ENCODE assay signal across 15 mouse cellular contexts in genomic region chr2:4142221-4142950, GRCm38 (mm10).
DNase-seq lines count a peak whose midpoint lies in the region; ATAC-seq and TF ChIP-seq lines count a peak whose summit lies in the region.
"Had no signal": no experiment of that assay in that cellular context is flagged by ENCODE, and none has a peak within 500 bp of the region (broad histone marks: within the 10 kb centered on the region; RNA-seq: fewer than 3 reads in every experiment).

No protein-coding gene starts in this region.

- no peak; the same call in 1 of the 2 replicates for ATAC-seq in lung, embryonic 14.5 days (ENCODE audit: insufficient read depth)
- peak; percentile 85 for ATAC-seq in embryonic facial prominence, embryonic 14.5 days (ENCODE audit: low read depth)

- H3K27me3 ChIP-seq in lung, embryonic 14.5 days (ENCODE audit: insufficient read depth, low read length) = no peaks in the 10 kb centered on the region; the same call in 1 of the 2 replicates
- H3K27me3 ChIP-seq in embryonic facial prominence, embryonic 14.5 days (replicated peaks; ENCODE audit: control insufficient read depth, insufficient read depth, low read length) = no peaks in the 10 kb centered on the region
- H3K27me3 ChIP-seq: liver, embryonic 13.5 days; stomach, embryonic 15.5 days had no signal

- no peak for TF ChIP-seq CTCF in lung, embryonic 14.5 days (IDR thresholded peaks at IDR 0.05; ENCODE audit: low read depth)

- H3K27ac ChIP-seq in lung, embryonic 14.5 days (ENCODE audit: low read depth) = peak overlapping the region; percentile 42; the same call in 1 of the 2 replicates
- 0 out of 2 replicates have a peak overlapping the region, but pooled peaks have one; percentile 29 for H3K27ac ChIP-seq in embryonic facial prominence, embryonic 14.5 days (replicated peaks; ENCODE audit: low read depth, low read length)
- H3K27ac ChIP-seq: liver, embryonic 13.5 days; stomach, embryonic 15.5 days had no signal

- no peaks in the 10 kb centered on the region; the same call in 1 of the 2 replicates for H3K4me1 ChIP-seq in lung, embryonic 14.5 days (ENCODE audit: insufficient read depth)
- H3K4me1 ChIP-seq in embryonic facial prominence, embryonic 14.5 days (ENCODE audit: control insufficient read depth, insufficient read depth, low read length) = no peaks in the 10 kb centered on the region; the same call in 1 of the 2 replicates
- H3K4me1 ChIP-seq: liver, embryonic 13.5 days; stomach, embryonic 15.5 days had no signal

- no peaks in the 10 kb centered on the region for H3K36me3 ChIP-seq in lung, embryonic 14.5 days (ENCODE audit: insufficient read depth)
- no peaks in the 10 kb centered on the region for H3K36me3 ChIP-seq in embryonic facial prominence, embryonic 14.5 days (ENCODE audit: control insufficient read depth, insufficient read depth, low read length)
- H3K36me3 ChIP-seq: liver, embryonic 13.5 days; stomach, embryonic 15.5 days had no signal

- no peak overlapping the region for H3K9ac ChIP-seq in lung, embryonic 14.5 days
- no peak overlapping the region for H3K9ac ChIP-seq in embryonic facial prominence, embryonic 14.5 days (ENCODE audit: low read depth, low read length)
- H3K9ac ChIP-seq: liver, embryonic 13.5 days; stomach, embryonic 15.5 days had no signal

- H3K4me2 ChIP-seq in lung, embryonic 14.5 days = no peak overlapping the region
- H3K4me2 ChIP-seq in embryonic facial prominence, embryonic 14.5 days (ENCODE audit: low read depth, low read length) = no peak overlapping the region
- H3K4me2 ChIP-seq: heart, embryonic 11.5 days; liver, embryonic 13.5 days; stomach, embryonic 15.5 days had no signal

- H3K4me3 ChIP-seq in lung, embryonic 14.5 days (ENCODE audit: low read depth, low read length) = no peak overlapping the region
- no peak overlapping the region for H3K4me3 ChIP-seq in embryonic facial prominence, embryonic 14.5 days (ENCODE audit: low read depth, low read length)
- H3K4me3 ChIP-seq: erythroblast, embryonic 14.5 days; liver, embryonic 13.5 days; myocyte; stomach, embryonic 15.5 days had no signal

- peak; percentile 68 to 71 for DNase-seq in cerebellum, postnatal 10 days
- DNase-seq in cerebellum, postnatal 4 days (ENCODE audit: low spot score in 2 of 2) = no peak
- DNase-seq in lung, embryonic 14.5 days = peak; percentile 38
- no peak for DNase-seq in lung, postnatal 4 days
- peak; percentile 72 for DNase-seq in embryonic facial prominence, embryonic 14.5 days (ENCODE audit: low spot score)
- peak; percentile 54 for DNase-seq in retina, embryonic 14.5 days (ENCODE audit: low spot score)
- DNase-seq in spleen, adult 12 weeks (ENCODE audit: low spot score) = no peak
- no peak for DNase-seq in kidney, adult 18-20 months
- DNase-seq: cerebellum, adult 8-10 months; liver, embryonic 13.5 days; lung, postnatal 36 days had no signal

- 37% methylated on average over 4 of the region's 4 CpGs for WGBS in lung, embryonic 14.5 days
- WGBS in embryonic facial prominence, embryonic 14.5 days = 48% methylated on average over 4 of the region's 4 CpGs

- no peaks in the 10 kb centered on the region for H3K9me3 ChIP-seq in lung, embryonic 14.5 days (ENCODE audit: low read depth, low read length)
- no peaks in the 10 kb centered on the region for H3K9me3 ChIP-seq in embryonic facial prominence, embryonic 14.5 days (ENCODE audit: control insufficient read depth, low read length)
- H3K9me3 ChIP-seq: liver, embryonic 13.5 days; stomach, embryonic 15.5 days had no signal

Comparison
In these comparisons a context has a peak if more than half of its experiments do, and no peak if none do; other contexts are left out.
1. DNase-seq: peak in cerebellum, postnatal 10 days (2 of 2), lung, embryonic 14.5 days (single experiment), embryonic facial prominence, embryonic 14.5 days (single experiment) and retina, embryonic 14.5 days (single experiment); none in cerebellum, postnatal 4 days (0 of 2), lung, postnatal 4 days (0 of 2), spleen, adult 12 weeks (single experiment) and kidney, adult 18-20 months (single experiment).